ENCODE assay signal across 8 mouse cellular contexts in the genomic region with DNA sequence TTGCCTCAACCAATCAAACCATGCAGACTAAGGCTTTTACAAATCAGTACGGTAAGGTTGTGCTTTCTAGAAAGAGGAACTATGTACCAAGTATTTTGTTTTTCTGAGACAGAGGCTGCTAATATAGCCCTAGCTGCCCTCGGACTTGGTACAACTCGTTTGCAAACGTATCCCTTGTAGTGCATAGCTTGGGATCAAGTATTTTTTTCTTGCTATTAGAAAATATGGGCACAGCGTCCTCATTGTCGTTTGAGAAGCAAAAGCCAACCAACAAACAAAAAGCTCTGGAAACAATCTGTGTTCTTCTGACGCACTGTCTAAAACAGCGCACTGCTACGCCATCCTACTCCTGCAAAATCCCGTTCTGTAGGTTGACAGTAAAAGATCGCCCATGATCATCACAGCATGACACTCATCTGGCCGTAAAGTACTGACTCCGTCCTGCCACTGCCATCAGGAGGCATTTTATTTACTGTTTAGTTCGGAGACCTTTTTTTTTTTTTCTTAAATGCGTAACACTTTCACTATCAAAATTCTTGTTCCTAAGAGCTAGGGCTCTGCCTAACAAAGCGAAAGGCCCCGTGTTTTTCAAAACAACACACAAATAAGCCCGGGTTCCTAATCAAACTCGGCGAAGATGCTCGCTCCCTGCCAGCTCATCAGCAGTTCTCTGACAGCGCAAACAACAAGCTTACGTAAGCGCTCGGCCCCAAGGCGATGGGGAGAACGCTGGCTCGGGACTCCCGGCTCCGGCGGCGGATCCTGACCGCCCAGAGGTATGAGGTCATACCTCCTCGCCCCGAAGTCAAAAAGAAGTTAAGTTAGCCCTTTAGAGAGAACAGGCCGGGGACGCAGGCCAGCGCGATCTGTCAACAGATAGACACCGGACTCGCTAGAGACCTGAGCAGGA. TPM values are rescaled to one million over a fixed set of nuclear protein-coding genes. Genes with fewer than 3 reads are reported as not detected.
DNase-seq lines count a peak whose midpoint lies in the region; ATAC-seq and TF ChIP-seq lines count a peak whose summit lies in the region.

No protein-coding gene starts in this region.

- H3K4me1 ChIP-seq in E14TG2a.4 (replicated peaks; ENCODE audit: low read depth, low read length): peaks cover 47% of the 10 kb centered on the region
- H3K4me1 ChIP-seq in cerebellum, adult 2 months (ENCODE audit: control insufficient read depth, insufficient read depth, low read length): peaks cover 8% of the 10 kb centered on the region
- peaks cover 20% of the 10 kb centered on the region; the same call in 1 of the 2 replicates for H3K4me1 ChIP-seq in intestine, postnatal 0 days (replicated peaks; ENCODE audit: control insufficient read depth, insufficient read depth, low read length)
- peaks cover 42% of the 10 kb centered on the region for H3K4me1 ChIP-seq in liver, embryonic 12.5 days
- H3K4me1 ChIP-seq in midbrain, postnatal 0 days (ENCODE audit: insufficient read depth, low read length): peaks cover 11% of the 10 kb centered on the region

- ATAC-seq in granulocyte monocyte progenitor cell, adult 5-6 weeks (replicated peaks; ENCODE audit: poor library complexity, severe bottlenecking): peak; percentile 48
- ATAC-seq in intestine, postnatal 0 days: peak; percentile 20
- peak; percentile 46 for ATAC-seq in liver, embryonic 12.5 days
- ATAC-seq in midbrain, postnatal 0 days (ENCODE audit: low FRiP score): no peak

- DNase-seq in 3T3-L1 (ENCODE audit: low read depth, low spot score): peak; percentile 70
- DNase-seq in cerebellum, adult 2 months: peak in 1 of 2 experiments; percentile 55
- no peak for DNase-seq in midbrain, postnatal 0 days (ENCODE audit: low spot score)
- no peak for DNase-seq in thymus, postnatal 36 days

- 16% methylated on average over 41 of the region's 41 CpGs for WGBS in cerebellum, adult 2 months
- WGBS in intestine, postnatal 0 days: 15% methylated on average over 41 of the region's 41 CpGs
- WGBS in liver, embryonic 12.5 days (ENCODE audit: insufficient replicate concordance): 10% methylated on average over 41 of the region's 41 CpGs
- WGBS in midbrain, postnatal 0 days: 21% methylated on average over 41 of the region's 41 CpGs

- no peak for TF ChIP-seq CTCF in E14TG2a.4 (conservative IDR thresholded peaks at IDR 0.05; ENCODE audit: low read length)
- TF ChIP-seq CTCF in cerebellum, adult 2 months (IDR thresholded peaks at IDR 0.05; ENCODE audit: borderline replicate concordance, insufficient read depth, low read depth, low read length): no peak
- no peak for TF ChIP-seq CTCF in intestine, postnatal 0 days (IDR thresholded peaks at IDR 0.05; ENCODE audit: low read depth)
- no peak for TF ChIP-seq CTCF in midbrain, postnatal 0 days (IDR thresholded peaks at IDR 0.05)

- no peaks in the 10 kb centered on the region for H3K9me3 ChIP-seq in E14TG2a.4 (ENCODE audit: low read length)
- no peaks in the 10 kb centered on the region for H3K9me3 ChIP-seq in intestine, postnatal 0 days (ENCODE audit: control insufficient read depth)
- no peaks in the 10 kb centered on the region for H3K9me3 ChIP-seq in liver, embryonic 12.5 days (replicated peaks)
- no peaks in the 10 kb centered on the region for H3K9me3 ChIP-seq in midbrain, postnatal 0 days (ENCODE audit: low read length)

- H3K27ac ChIP-seq in cerebellum, adult 2 months (ENCODE audit: insufficient read depth, low read length): peak overlapping the region; percentile 84
- peak overlapping the region; percentile 80 for H3K27ac ChIP-seq in intestine, postnatal 0 days (ENCODE audit: low read depth, low read length)
- peak overlapping the region; percentile 86 for H3K27ac ChIP-seq in liver, embryonic 12.5 days
- peak overlapping the region; percentile 91; the same call in 1 of the 2 replicates for H3K27ac ChIP-seq in midbrain, postnatal 0 days (ENCODE audit: low read depth, low read length)

- peaks cover 66% of the 10 kb centered on the region for H3K36me3 ChIP-seq in E14TG2a.4 (ENCODE audit: insufficient read depth, low read length)
- peaks cover 31% of the 10 kb centered on the region for H3K36me3 ChIP-seq in intestine, postnatal 0 days (ENCODE audit: control insufficient read depth, insufficient read depth)
- peaks cover 64% of the 10 kb centered on the region for H3K36me3 ChIP-seq in liver, embryonic 12.5 days
- H3K36me3 ChIP-seq in midbrain, postnatal 0 days (ENCODE audit: insufficient read depth, low read length): peaks cover 20% of the 10 kb centered on the region; the same call in 1 of the 2 replicates

- H3K4me3 ChIP-seq in E14TG2a.4 (replicated peaks; ENCODE audit: low read length): peak overlapping the region; percentile 100
- H3K4me3 ChIP-seq in cerebellum, adult 2 months (replicated peaks; ENCODE audit: insufficient read depth, low read depth, low read length): peak overlapping the region; percentile 94
- H3K4me3 ChIP-seq in intestine, postnatal 0 days (ENCODE audit: low read depth, low read length): peak overlapping the region; percentile 98
- H3K4me3 ChIP-seq in liver, embryonic 12.5 days: peak overlapping the region; percentile 80
- peak overlapping the region; percentile 99 for H3K4me3 ChIP-seq in midbrain, postnatal 0 days (ENCODE audit: low read depth, low read length)

- H3K4me2 ChIP-seq in intestine, postnatal 0 days (replicated peaks; ENCODE audit: low read depth): peak overlapping the region; percentile 98
- peak overlapping the region; percentile 100 for H3K4me2 ChIP-seq in liver, embryonic 12.5 days
- peak overlapping the region; percentile 98 for H3K4me2 ChIP-seq in midbrain, postnatal 0 days (ENCODE audit: low read depth, low read length, poor library complexity, severe bottlenecking)

- H3K9ac ChIP-seq in intestine, postnatal 0 days (ENCODE audit: low read depth, low read length): peak overlapping the region; percentile 93
- H3K9ac ChIP-seq in liver, embryonic 12.5 days: peak overlapping the region; percentile 97
- H3K9ac ChIP-seq in midbrain, postnatal 0 days (replicated peaks; ENCODE audit: low read length, poor library complexity, severe bottlenecking): peak overlapping the region; percentile 92

- TF ChIP-seq POLR2A in cerebellum, adult 2 months (IDR thresholded peaks at IDR 0.05; ENCODE audit: borderline replicate concordance, insufficient read depth, low read length): no peak

- H3K27me3 ChIP-seq in E14TG2a.4 (ENCODE audit: insufficient read depth, low read length): 0 out of 2 replicates have a peak, but pooled peaks cover 3% of the 10 kb centered on the region
- no peaks in the 10 kb centered on the region for H3K27me3 ChIP-seq in cerebellum, adult 2 months (ENCODE audit: control insufficient read depth, insufficient read depth, low read length)
- H3K27me3 ChIP-seq in intestine, postnatal 0 days (replicated peaks; ENCODE audit: control insufficient read depth, insufficient read depth, low read length): no peaks in the 10 kb centered on the region
- no peaks in the 10 kb centered on the region for H3K27me3 ChIP-seq in liver, embryonic 12.5 days (replicated peaks)
- no peaks in the 10 kb centered on the region for H3K27me3 ChIP-seq in midbrain, postnatal 0 days (ENCODE audit: insufficient read depth, low read length)

RNA-seq across cellular contexts. Expression of gene Gm20716, which starts 0.8 kb away (rescaled TPM):
- 36.1 and 39.9 TPM in 2 replicates for polyA plus RNA-seq in cerebellum, adult 2 months (2012; rRNA removed)
- 36.9 and 50.4 TPM in 2 replicates for total RNA-seq in granulocyte monocyte progenitor cell, adult 5-6 weeks (2014; fragmentation: Nextera tagmentation)
- 38.6 and 39.8 TPM in 2 replicates for total RNA-seq in granulocyte monocyte progenitor cell, adult 5-6 weeks (2017)
- 4.8 and 5.2 TPM in 2 replicates for polyA plus RNA-seq in intestine, postnatal 0 days (2015; fragmentation: Nextera tagmentation; extraction: Ambion mirVana)
- polyA plus RNA-seq in liver, embryonic 12.5 days (2016; fragmentation: Nextera tagmentation; extraction: Ambion mirVana): 6.4 and 7.3 TPM in 2 replicates
- total RNA-seq in midbrain, postnatal 0 days (2014; rRNA removed): 43.2 and 47.1 TPM in 2 replicates
- polyA plus RNA-seq in midbrain, postnatal 0 days (2015; fragmentation: Nextera tagmentation; extraction: Ambion mirVana): 15.7 and 16.0 TPM in 2 replicates

RNA-seq across cellular contexts. Expression of gene Dpm1, which starts 1.0 kb away (rescaled TPM):
- 26.7 and 28.1 TPM in 2 replicates for polyA plus RNA-seq in cerebellum, adult 2 months (2012; rRNA removed)
- total RNA-seq in granulocyte monocyte progenitor cell, adult 5-6 weeks (2014; fragmentation: Nextera tagmentation): 54.1 and 58.0 TPM in 2 replicates
- 46.7 and 54.9 TPM in 2 replicates for total RNA-seq in granulocyte monocyte progenitor cell, adult 5-6 weeks (2017)
- polyA plus RNA-seq in intestine, postnatal 0 days (2015; fragmentation: Nextera tagmentation; extraction: Ambion mirVana): 130 and 131 TPM in 2 replicates
- polyA plus RNA-seq in liver, embryonic 12.5 days (2016; fragmentation: Nextera tagmentation; extraction: Ambion mirVana): 94.0 and 104 TPM in 2 replicates
- total RNA-seq in midbrain, postnatal 0 days (2014; rRNA removed): 11.4 and 30.0 TPM in 2 replicates
- polyA plus RNA-seq in midbrain, postnatal 0 days (2015; fragmentation: Nextera tagmentation; extraction: Ambion mirVana): 87.9 and 97.2 TPM in 2 replicates

RNA-seq across cellular contexts. Expression of gene Mocs3, which starts 1.1 kb away (rescaled TPM):
- 13.4 and 14.1 TPM in 2 replicates for polyA plus RNA-seq in cerebellum, adult 2 months (2012; rRNA removed)
- total RNA-seq in granulocyte monocyte progenitor cell, adult 5-6 weeks (2014; fragmentation: Nextera tagmentation): 4.1 and 6.0 TPM in 2 replicates
- 3.2 and 3.7 TPM in 2 replicates for total RNA-seq in granulocyte monocyte progenitor cell, adult 5-6 weeks (2017)
- 6.6 and 7.3 TPM in 2 replicates for polyA plus RNA-seq in intestine, postnatal 0 days (2015; fragmentation: Nextera tagmentation; extraction: Ambion mirVana)
- 8.9 and 9.4 TPM in 2 replicates for polyA plus RNA-seq in liver, embryonic 12.5 days (2016; fragmentation: Nextera tagmentation; extraction: Ambion mirVana)
- total RNA-seq in midbrain, postnatal 0 days (2014; rRNA removed): 19.3 and 20.9 TPM in 2 replicates
- 7.4 and 7.5 TPM in 2 replicates for polyA plus RNA-seq in midbrain, postnatal 0 days (2015; fragmentation: Nextera tagmentation; extraction: Ambion mirVana)

RNA-seq across cellular contexts. Expression of gene Adnp, which starts 22.5 kb away (rescaled TPM):
- 25.9 and 33.0 TPM in 2 replicates for polyA plus RNA-seq in cerebellum, adult 2 months (2012; rRNA removed)
- 28.7 and 36.3 TPM in 2 replicates for total RNA-seq in granulocyte monocyte progenitor cell, adult 5-6 weeks (2014; fragmentation: Nextera tagmentation)
- 0.95 and 4.7 TPM in 2 replicates for total RNA-seq in granulocyte monocyte progenitor cell, adult 5-6 weeks (2017)
- polyA plus RNA-seq in intestine, postnatal 0 days (2015; fragmentation: Nextera tagmentation; extraction: Ambion mirVana): 5.4 and 6.5 TPM in 2 replicates
- polyA plus RNA-seq in liver, embryonic 12.5 days (2016; fragmentation: Nextera tagmentation; extraction: Ambion mirVana): 7.7 and 8.6 TPM in 2 replicates
- 24.9 and 56.5 TPM in 2 replicates for total RNA-seq in midbrain, postnatal 0 days (2014; rRNA removed)
- polyA plus RNA-seq in midbrain, postnatal 0 days (2015; fragmentation: Nextera tagmentation; extraction: Ambion mirVana): 10.3 and 15.4 TPM in 2 replicates

RNA-seq across cellular contexts. Expression of gene Kcng1, which starts 52.2 kb away (rescaled TPM):
- polyA plus RNA-seq in cerebellum, adult 2 months (2012; rRNA removed): 1.5 and 1.8 TPM in 2 replicates
- 3.4 and 4.9 TPM in 2 replicates for total RNA-seq in granulocyte monocyte progenitor cell, adult 5-6 weeks (2014; fragmentation: Nextera tagmentation)
- total RNA-seq in granulocyte monocyte progenitor cell, adult 5-6 weeks (2017): 0.04 and 0.57 TPM in 2 replicates
- polyA plus RNA-seq in intestine, postnatal 0 days (2015; fragmentation: Nextera tagmentation; extraction: Ambion mirVana): 1.8 and 1.9 TPM in 2 replicates
- 0.19 and 0.45 TPM in 2 replicates for polyA plus RNA-seq in liver, embryonic 12.5 days (2016; fragmentation: Nextera tagmentation; extraction: Ambion mirVana)
- total RNA-seq in midbrain, postnatal 0 days (2014; rRNA removed): 0.52 and 2.1 TPM in 2 replicates
- 1.8 and 2.8 TPM in 2 replicates for polyA plus RNA-seq in midbrain, postnatal 0 days (2015; fragmentation: Nextera tagmentation; extraction: Ambion mirVana)
